Mouse (Mus musculus) thymus, postnatal 0 days (tissue): ENCODE data around the gene Tnpo1. TPM values are rescaled to one million over a fixed set of nuclear protein-coding genes. Genes with fewer than 3 reads are reported as not detected.
"Not testable (repeated sequence)": the region's sequence is repeated elsewhere in the genome, so short reads cannot be mapped to it uniquely, and the experiment has no call there.

Experiments used
- DNase-seq: peaks from one replicate; pipeline ENCODE4 v3.0.0-alpha.2; 2015; ENCODE audit warnings: low spot score
- polyA plus RNA-seq: library from polyadenylated mRNA; unstranded; fragments of >200 nt; fragmentation: Nextera tagmentation; extraction: Ambion mirVana; gene quantifications from 2 replicates; pipeline ENCODE4 v1.2.1, GENCODE M21; 2015

The Tnpo1 gene
- polyA plus RNA-seq, 1 experiment from 2014 or later = 33.8 TPM

GRCm38 (mm10) chr13:98890137-98890870, 35.9 kb downstream of the Tnpo1 start:
- peak; percentile 64 for DNase-seq

GRCm38 (mm10) chr13:98889211-98889610, 37.0 kb downstream of the Tnpo1 start:
- DNase-seq = no peak

DNA sequence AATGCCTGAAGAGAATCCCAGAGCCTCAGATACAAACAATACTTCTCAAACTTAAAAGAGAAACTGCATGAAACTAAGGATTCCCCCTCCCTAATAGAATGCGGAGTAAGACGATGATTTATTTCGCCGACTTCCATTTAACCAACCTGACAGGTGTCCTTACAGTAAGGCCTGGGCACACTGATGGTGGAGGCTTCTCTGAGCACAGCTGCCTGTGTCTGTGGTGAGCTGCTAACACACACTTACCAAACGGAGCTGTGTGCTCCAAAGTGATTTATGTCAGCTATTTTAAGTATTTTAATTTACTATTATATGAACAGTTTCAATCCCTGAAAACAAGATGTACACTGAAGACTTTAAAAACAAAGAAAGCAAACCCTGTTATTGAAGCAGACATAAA, 42.4 kb downstream of the Tnpo1 start:
- no peak for DNase-seq

DNA sequence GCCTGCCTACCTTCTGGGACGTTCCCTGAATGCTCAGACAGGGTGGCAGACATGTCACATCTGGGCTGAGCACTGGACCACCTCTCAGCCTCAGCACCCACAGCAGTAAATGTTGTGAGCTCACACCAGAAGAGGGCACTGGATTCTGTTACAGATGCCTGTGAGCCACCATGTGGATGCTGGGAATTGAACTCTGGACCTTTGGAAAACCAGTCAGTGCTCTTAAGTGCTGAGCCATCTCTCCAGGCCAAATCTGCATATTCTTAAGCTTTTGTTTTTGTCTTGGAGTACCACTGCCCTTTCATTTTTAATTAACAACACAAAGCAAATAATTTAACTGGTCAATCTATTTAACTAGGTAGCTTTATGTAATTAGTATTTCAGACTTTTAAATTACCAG, 44.2 kb downstream of the Tnpo1 start:
- no peak for DNase-seq

- no peak for DNase-seq
Observed at GRCm38 (mm10) chr13:98880336-98880735, 45.8 kb downstream of the Tnpo1 start.

DNA sequence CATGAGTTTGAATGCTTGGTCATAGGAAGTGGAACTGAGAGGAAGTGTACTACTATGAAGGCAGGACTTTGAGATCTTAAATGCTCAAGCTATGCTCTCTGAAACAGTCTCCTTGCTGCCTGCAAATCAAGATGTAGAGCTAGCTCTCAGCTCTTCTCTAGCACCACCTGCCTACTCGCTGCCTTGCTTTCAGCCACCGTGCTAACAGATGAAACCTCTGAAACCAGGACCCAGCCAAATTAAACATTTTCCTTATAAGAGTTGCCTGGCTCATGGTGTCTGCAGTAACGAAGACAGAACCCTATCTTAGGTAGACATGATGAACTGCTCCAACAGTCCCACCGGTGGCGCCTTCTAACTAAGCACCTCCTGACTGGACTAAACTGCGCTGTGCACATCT, 46.8 kb downstream of the Tnpo1 start:
- DNase-seq = no peak

GRCm38 (mm10) chr13:98877165-98877564, 49.0 kb downstream of the Tnpo1 start:
- DNase-seq = no peak

DNA sequence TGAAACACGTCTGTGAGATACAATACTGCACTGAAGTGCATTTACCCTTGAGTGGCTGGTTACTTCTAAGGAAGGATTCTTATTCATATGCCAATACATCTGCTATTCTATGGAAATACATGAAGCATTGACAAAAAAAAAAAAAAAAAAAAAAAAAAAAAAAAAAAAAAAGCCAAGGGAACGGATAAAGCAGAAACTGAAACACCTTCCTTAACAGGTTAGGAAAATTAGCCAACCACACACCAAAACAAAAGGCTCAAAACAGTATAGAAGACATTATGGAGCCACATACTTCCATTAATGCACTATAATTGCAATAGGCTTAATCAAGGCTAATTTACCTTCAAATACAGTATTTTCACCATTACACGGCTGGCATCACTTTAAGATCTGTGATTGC, 51.5 kb downstream of the Tnpo1 start:
- no peak for DNase-seq

GRCm38 (mm10) chr13:98872273-98872847, 53.8 kb downstream of the Tnpo1 start:
- DNase-seq = no peak

- no peak for DNase-seq
Observed at GRCm38 (mm10) chr13:98871263-98871662, 54.9 kb downstream of the Tnpo1 start.

- no peak for DNase-seq
Observed at GRCm38 (mm10) chr13:98868236-98868923, 57.8 kb downstream of the Tnpo1 start.

DNA sequence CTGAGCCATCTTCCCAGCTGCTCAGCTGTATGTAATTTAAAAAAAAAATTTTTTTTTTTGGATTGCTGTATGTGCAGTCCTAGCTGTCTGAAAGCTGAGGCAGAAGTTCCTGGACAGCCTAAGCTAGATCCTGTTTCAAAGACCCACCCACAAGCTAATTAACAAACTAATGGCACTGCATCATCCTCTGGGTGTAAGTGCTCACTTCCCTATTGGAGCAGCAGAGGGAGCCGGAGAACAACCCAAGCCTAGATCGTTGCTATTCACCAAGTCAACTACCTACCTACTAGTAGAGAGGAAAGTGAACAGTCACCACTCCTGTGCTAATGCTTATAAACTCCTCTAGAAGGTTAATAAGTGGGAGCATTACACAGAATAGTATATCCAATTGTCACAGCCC, 58.4 kb downstream of the Tnpo1 start:
- DNase-seq = peak; percentile 52

GRCm38 (mm10) chr13:98855291-98855690, 70.9 kb downstream of the Tnpo1 start:
- DNase-seq = no peak

- no peak for DNase-seq
Observed at GRCm38 (mm10) chr13:98845794-98846193, 80.4 kb downstream of the Tnpo1 start.

DNA sequence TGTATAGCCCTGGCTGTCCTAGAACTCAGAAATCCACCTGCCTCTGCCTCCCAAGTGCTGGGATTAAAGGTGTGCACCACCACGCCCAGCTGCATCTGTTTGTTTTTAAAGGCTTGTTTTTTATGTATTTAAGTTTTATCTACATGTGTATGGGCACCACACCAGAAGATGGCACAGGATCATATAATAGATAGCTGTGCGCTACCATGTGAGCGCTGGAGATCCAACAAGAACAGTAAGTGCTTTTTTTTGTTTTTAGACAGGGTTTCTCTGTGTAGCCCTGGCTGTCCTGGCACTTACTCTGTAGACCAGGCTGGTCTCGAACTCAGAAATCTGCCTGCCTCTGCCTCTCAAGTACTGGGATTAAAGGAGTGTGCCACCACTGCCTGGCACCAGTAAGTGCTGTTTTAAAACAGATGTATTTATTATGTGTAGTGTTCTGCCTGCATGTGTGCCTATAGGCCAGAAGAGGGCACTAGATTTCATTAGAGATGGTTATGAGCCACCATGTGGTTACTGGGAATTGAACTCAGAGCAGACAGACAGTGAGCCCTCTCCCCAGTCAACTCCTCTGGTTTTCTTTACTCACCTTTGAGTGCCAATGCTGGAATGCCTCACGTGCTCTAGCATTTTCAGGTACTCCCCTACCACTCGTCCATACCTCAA, 89.6 kb downstream of the Tnpo1 start:
- peak; percentile 32 for DNase-seq

DNA sequence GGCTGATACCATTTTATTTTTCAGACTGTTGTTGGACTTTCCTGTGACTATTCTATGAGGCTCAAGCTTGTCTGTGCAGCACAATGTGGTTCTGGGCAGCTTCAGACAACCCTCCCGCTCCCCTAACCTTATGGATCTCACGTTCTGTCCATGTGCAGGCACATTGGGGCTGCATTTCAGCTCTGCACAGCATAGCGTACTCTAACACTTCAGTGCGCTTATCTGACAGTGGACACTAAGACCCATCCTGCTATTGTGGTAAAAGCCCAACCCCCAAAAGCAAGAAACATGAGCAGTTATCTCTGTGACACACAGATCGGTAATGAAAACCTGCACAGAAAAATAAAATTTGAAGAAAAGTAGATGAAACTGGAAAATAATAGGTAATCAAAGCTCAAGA, 90.4 kb downstream of the Tnpo1 start:
- DNase-seq = no peak

DNA sequence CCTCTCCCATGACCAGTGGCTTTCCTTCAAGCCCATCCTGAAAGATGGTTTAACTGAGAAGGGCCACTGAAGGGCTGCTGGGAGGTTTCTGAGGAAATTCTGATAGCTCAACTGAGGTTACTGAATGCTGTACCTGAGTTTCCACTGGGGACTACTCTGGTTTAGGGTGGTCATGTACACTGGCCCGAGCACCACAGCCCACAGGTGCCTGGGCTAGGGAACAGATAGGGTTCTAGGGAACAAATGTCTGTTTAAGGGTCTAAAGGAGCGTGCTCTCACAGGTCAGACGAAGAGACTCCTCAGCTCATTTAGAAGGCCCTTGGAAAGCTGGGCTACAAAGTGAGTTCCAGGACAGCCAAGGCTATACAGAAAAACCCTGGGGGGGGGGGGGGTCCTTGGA, 91.5 kb downstream of the Tnpo1 start:
- no peak for DNase-seq

DNA sequence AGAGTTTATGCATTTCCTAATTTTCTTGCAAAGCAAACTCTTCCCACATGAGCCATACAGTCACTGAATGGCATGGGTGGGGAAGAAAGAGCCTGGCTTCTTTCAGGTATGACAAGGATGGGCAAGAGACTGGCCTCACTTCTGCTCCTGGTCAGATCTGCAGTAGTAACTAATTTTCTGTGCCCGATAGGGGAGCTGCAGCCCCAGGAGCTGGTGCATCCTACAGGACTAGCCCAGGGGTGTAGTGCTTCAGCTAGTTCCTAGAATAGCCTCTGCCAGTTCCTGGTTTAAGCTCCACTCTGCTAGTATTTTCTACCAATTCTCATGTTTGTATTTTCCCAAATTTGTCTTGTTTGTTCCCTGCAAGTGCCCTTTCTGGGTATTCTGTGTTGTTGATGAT, 92.0 kb downstream of the Tnpo1 start:
- DNase-seq = no peak

GRCm38 (mm10) chr13:98832451-98833450, 93.4 kb downstream of the Tnpo1 start:
- DNase-seq = peak; percentile 14

DNA sequence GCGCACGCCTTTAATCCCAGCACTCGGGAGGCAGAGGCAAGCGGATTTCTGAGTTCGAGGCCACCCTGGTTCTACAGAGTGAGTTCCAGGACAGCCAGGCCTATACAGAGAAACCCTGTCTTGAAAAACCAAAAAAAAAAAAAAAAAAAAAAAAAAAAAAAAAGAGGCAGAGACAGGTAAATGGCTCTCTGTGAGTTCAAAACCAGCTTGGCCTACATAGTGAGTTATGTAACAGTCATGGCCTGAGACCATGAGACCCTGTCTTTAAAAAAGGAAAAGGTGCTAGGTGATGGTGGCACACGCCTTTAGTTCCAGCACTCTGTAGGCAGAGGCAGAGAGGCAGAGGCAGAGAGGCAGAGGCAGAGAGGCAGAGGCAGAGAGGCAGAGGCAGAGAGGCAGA, 97.2 kb downstream of the Tnpo1 start:
- DNase-seq = not testable (repeated sequence)

DNA sequence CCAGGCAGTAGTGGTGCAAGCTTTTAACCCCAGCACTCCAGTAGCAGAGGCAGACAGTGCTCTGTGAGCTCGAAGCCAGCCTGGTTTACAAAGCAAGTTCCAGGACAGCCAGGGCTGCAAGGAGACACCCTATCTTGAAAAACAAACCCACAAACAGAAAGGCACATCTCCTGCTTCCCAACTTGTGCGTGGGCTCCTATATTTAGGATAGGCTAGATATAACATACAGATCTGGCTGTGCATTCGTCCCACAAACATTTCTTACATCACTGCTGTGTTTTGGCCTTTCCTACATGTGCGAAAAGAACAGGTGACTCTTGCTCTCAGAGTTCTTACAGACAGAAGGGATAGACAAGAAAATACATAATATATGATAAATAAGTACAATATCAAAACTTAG, 100.6 kb downstream of the Tnpo1 start:
- DNase-seq = no peak
